Mouse (Mus musculus) kidney, embryonic 14.5 days (tissue): ENCODE results near the gene Src. TPM values are rescaled to one million over a fixed set of nuclear protein-coding genes. Genes with fewer than 3 reads are reported as not detected.

Experiments
- ATAC-seq: fragments of 200-750 bp; cut with Nextera tagmentation; 2 replicates; pipeline ENCODE4 v1.8.0; 2017; ENCODE audit warnings: moderate number of reproducible peaks, mild to moderate bottlenecking, moderate TSS enrichment, moderate library complexity; ENCODE audit not compliant: low FRiP score, low TSS enrichment
- H3K27ac ChIP-seq: fragments of 300-500 bp; sonication (generic); 2 replicates; pipeline ENCODE4 v1.5.1; 2014; ENCODE audit warnings: low read depth, mild to moderate bottlenecking, low read length, moderate library complexity, mixed read lengths
- H3K27me3 ChIP-seq: fragments of 300-500 bp; sonication (generic); 2 replicates; pipeline ENCODE4 v1.6.1; 2014; ENCODE audit warnings: mild to moderate bottlenecking, low read length; ENCODE audit not compliant: control insufficient read depth, insufficient read depth
- H3K36me3 ChIP-seq: fragments of 300-500 bp; sonication (generic); 2 replicates; pipeline ENCODE4 v1.6.1; 2014; ENCODE audit warnings: low read length, mixed read lengths; ENCODE audit not compliant: control insufficient read depth, insufficient read depth
- H3K4me1 ChIP-seq: fragments of 300-500 bp; sonication (generic); 2 replicates; pipeline ENCODE4 v1.6.1; 2014; ENCODE audit warnings: low read length, mixed read lengths; ENCODE audit not compliant: control insufficient read depth, insufficient read depth
- H3K4me2 ChIP-seq: fragments of 300-500 bp; sonication (generic); replicated peaks from 2 replicates; pipeline ENCODE4 v1.6.1; 2014; ENCODE audit warnings: low read depth, mild to moderate bottlenecking, low read length
- H3K4me3 ChIP-seq: fragments of 300-500 bp; sonication (generic); 2 replicates; pipeline ENCODE4 v1.5.1; 2014; ENCODE audit warnings: mild to moderate bottlenecking, low read length
- H3K9ac ChIP-seq: fragments of 300-500 bp; sonication (generic); 2 replicates; pipeline ENCODE4 v1.6.1; 2014; ENCODE audit warnings: low read depth, mild to moderate bottlenecking, low read length, moderate library complexity
- H3K9me3 ChIP-seq: fragments of 300-500 bp; sonication (generic); 2 replicates; pipeline ENCODE4 v1.6.1; 2016; ENCODE audit warnings: low read length; ENCODE audit not compliant: control insufficient read depth
- WGBS: fragments of 180-500 bp; shearing (Covaris S2); extraction: QIAGEN DNeasy Blood & Tissue Kit; methylation state at CpG from one replicate; pipeline ENCODE4 v1.1.7; 2014; 5-methylcytosine and 5-hydroxymethylcytosine counted together
- polyA plus RNA-seq: library from polyadenylated mRNA; unstranded; fragments of >200 nt; fragmentation: Nextera tagmentation; extraction: Ambion mirVana; gene quantifications from 2 replicates; pipeline ENCODE4 v1.2.1, GENCODE M21; 2014

The Src gene
- polyA plus RNA-seq, 1 experiment from 2014 or later, result 13.5 TPM

GRCm38 (mm10) chr2:157493240-157493639, 75.0 kb downstream of the Src start:
- H3K4me2 ChIP-seq, result no peak overlapping the region
- H3K4me1 ChIP-seq, result no peaks in the 10 kb centered on the region
- no peak overlapping the region for H3K27ac ChIP-seq
- no peak overlapping the region for H3K9ac ChIP-seq
- no peaks in the 10 kb centered on the region for H3K36me3 ChIP-seq
- ATAC-seq, result no peak
- no peaks in the 10 kb centered on the region for H3K9me3 ChIP-seq
- H3K27me3 ChIP-seq, result no peaks in the 10 kb centered on the region
- 89% methylated on average over 3 of the region's 3 CpGs for WGBS
- H3K4me3 ChIP-seq, result no peak overlapping the region

- H3K36me3 ChIP-seq, result no peaks in the 10 kb centered on the region
- no peak overlapping the region for H3K4me2 ChIP-seq
- WGBS, result 38% methylated on average over 4 of the region's 4 CpGs
- no peaks in the 10 kb centered on the region for H3K4me1 ChIP-seq
- H3K27me3 ChIP-seq, result no peaks in the 10 kb centered on the region
- H3K27ac ChIP-seq, result no peak overlapping the region
- no peaks in the 10 kb centered on the region for H3K9me3 ChIP-seq
- no peak for ATAC-seq
- no peak overlapping the region for H3K9ac ChIP-seq
- no peak overlapping the region for H3K4me3 ChIP-seq
Measured at GRCm38 (mm10) chr2:157498529-157498928, 80.3 kb downstream of the Src start.

- Histone ChIP-seq H3K9me3 (no peaks in the 10 kb centered on the region), H3K4me3 (no peak overlapping the region), H3K4me2 (no peak overlapping the region), H3K9ac (no peak overlapping the region), H3K27me3 (no peaks in the 10 kb centered on the region), H3K4me1 (no peaks in the 10 kb centered on the region), H3K36me3 (no peaks in the 10 kb centered on the region), H3K27ac (no peak overlapping the region)
- 51% methylated on average over 2 of the region's 2 CpGs for WGBS
- no peak for ATAC-seq
Measured at GRCm38 (mm10) chr2:157500364-157500763, 82.1 kb downstream of the Src start.

GRCm38 (mm10) chr2:157501324-157501723, 83.1 kb downstream of the Src start:
- H3K9me3 ChIP-seq, result no peaks in the 10 kb centered on the region
- no peaks in the 10 kb centered on the region for H3K4me1 ChIP-seq
- no peaks in the 10 kb centered on the region for H3K27me3 ChIP-seq
- 75% methylated on average over 4 of the region's 4 CpGs for WGBS
- no peak overlapping the region for H3K27ac ChIP-seq
- H3K36me3 ChIP-seq, result no peaks in the 10 kb centered on the region
- no peak overlapping the region for H3K9ac ChIP-seq
- H3K4me3 ChIP-seq, result no peak overlapping the region
- H3K4me2 ChIP-seq, result no peak overlapping the region
- no peak for ATAC-seq

- ATAC-seq, result no peak
- Histone ChIP-seq H3K27me3 (no peaks in the 10 kb centered on the region), H3K36me3 (no peaks in the 10 kb centered on the region), H3K4me1 (no peaks in the 10 kb centered on the region), H3K4me2 (no peak overlapping the region), H3K9ac (no peak overlapping the region), H3K27ac (no peak overlapping the region), H3K4me3 (no peak overlapping the region), H3K9me3 (no peaks in the 10 kb centered on the region)
- 34% methylated on average over 14 of the region's 14 CpGs for WGBS
Measured at GRCm38 (mm10) chr2:157506779-157507178, 88.5 kb downstream of the Src start.

GRCm38 (mm10) chr2:157509182-157509581, 90.9 kb downstream of the Src start:
- no peak overlapping the region for H3K27ac ChIP-seq
- no peaks in the 10 kb centered on the region for H3K9me3 ChIP-seq
- no peak overlapping the region for H3K4me2 ChIP-seq
- H3K9ac ChIP-seq, result no peak overlapping the region
- H3K4me1 ChIP-seq, result peaks cover 11% of the 10 kb centered on the region
- H3K27me3 ChIP-seq, result no peaks in the 10 kb centered on the region
- H3K36me3 ChIP-seq, result no peaks in the 10 kb centered on the region
- no peak for ATAC-seq
- H3K4me3 ChIP-seq, result no peak overlapping the region
- 73% methylated on average over 5 of the region's 5 CpGs for WGBS

- Histone ChIP-seq H3K9ac (no peak overlapping the region), H3K27me3 (no peaks in the 10 kb centered on the region), H3K4me2 (no peak overlapping the region), H3K36me3 (no peaks in the 10 kb centered on the region), H3K27ac (no peak overlapping the region), H3K9me3 (no peaks in the 10 kb centered on the region), H3K4me1 (peaks cover 19% of the 10 kb centered on the region), H3K4me3 (no peak overlapping the region)
- WGBS, result 86% methylated on average over 4 of the region's 4 CpGs
- ATAC-seq, result no peak
Measured at GRCm38 (mm10) chr2:157510031-157510430, 91.8 kb downstream of the Src start.

- H3K4me2 ChIP-seq, result no peak overlapping the region
- H3K27me3 ChIP-seq, result no peaks in the 10 kb centered on the region
- no peaks in the 10 kb centered on the region for H3K9me3 ChIP-seq
- H3K4me1 ChIP-seq, result peaks cover 20% of the 10 kb centered on the region
- H3K9ac ChIP-seq, result no peak overlapping the region
- no peaks in the 10 kb centered on the region for H3K36me3 ChIP-seq
- H3K27ac ChIP-seq, result no peak overlapping the region
- 73% methylated on average over 9 of the region's 9 CpGs for WGBS
- no peak for ATAC-seq
- no peak overlapping the region for H3K4me3 ChIP-seq
Measured at GRCm38 (mm10) chr2:157512859-157513258, 94.6 kb downstream of the Src start.

- no peak for ATAC-seq
- Histone ChIP-seq H3K4me2 (no peak overlapping the region), H3K9me3 (no peaks in the 10 kb centered on the region), H3K9ac (no peak overlapping the region), H3K4me3 (no peak overlapping the region), H3K4me1 (peaks cover 23% of the 10 kb centered on the region), H3K36me3 (no peaks in the 10 kb centered on the region), H3K27me3 (no peaks in the 10 kb centered on the region), H3K27ac (peak overlapping the region; percentile 42; the same call in 1 of the 2 replicates)
- 29% methylated on average over 9 of the region's 9 CpGs for WGBS
Measured at GRCm38 (mm10) chr2:157513737-157514208, 95.5 kb downstream of the Src start.
